Mouse (Mus musculus) lung, postnatal 36 days (tissue): Measurements from ENCODE around the gene Actrt1.

ENCODE experiments used
- DNase-seq: peaks from one replicate; pipeline ENCODE4 v3.0.0; 2022; ENCODE audit warnings: mixed read lengths

The Actrt1 gene

GRCm38 (mm10) chrX:46328707-46329106 is at the start of gene Actrt1:
TSS of gene Actrt1 (plus strand) at chrX:46329007.
- no peak for DNase-seq

- no peak for DNase-seq
Measured at GRCm38 (mm10) chrX:46331463-46332115, 2.8 kb downstream of the Actrt1 start.
